ENCODE assay signal across 9 mouse cellular contexts in genomic region chr13:107645121-107645864, GRCm38 (mm10).
DNase-seq lines count a peak whose midpoint lies in the region; ATAC-seq and TF ChIP-seq lines count a peak whose summit lies in the region.
"Had no signal": no experiment of that assay in that cellular context is flagged by ENCODE, and none has a peak within 500 bp of the region (broad histone marks: within the 10 kb centered on the region; RNA-seq: fewer than 3 reads in every experiment).

No protein-coding gene starts in this region.

- no peak for DNase-seq in heart, adult 9 months (ENCODE audit: low spot score in 2 of 2)
- DNase-seq in hindbrain, embryonic 10.5 days (ENCODE audit: low spot score): peak; percentile 55
- no peak for DNase-seq in spleen, postnatal 10 days (ENCODE audit: low spot score in 2 of 2)
- no peak for DNase-seq in thymus, adult 18-20 months

- ATAC-seq in heart, embryonic 14.5 days (ENCODE audit: insufficient number of reproducible peaks, insufficient read depth, low FRiP score, low read depth): no peak
- ATAC-seq in liver, embryonic 16.5 days (ENCODE audit: low read depth): no peak
- no peak for ATAC-seq in stomach, embryonic 14.5 days (ENCODE audit: insufficient number of reproducible peaks, insufficient read depth, low FRiP score, low read depth)
- ATAC-seq: Patski had no signal

- H3K9me3 ChIP-seq in heart, embryonic 14.5 days (ENCODE audit: control insufficient read depth, low read length): no peaks in the 10 kb centered on the region
- no peaks in the 10 kb centered on the region for H3K9me3 ChIP-seq in hindbrain, embryonic 10.5 days
- H3K9me3 ChIP-seq in liver, embryonic 16.5 days (replicated peaks; ENCODE audit: control insufficient read depth, low read length): no peaks in the 10 kb centered on the region
- no peaks in the 10 kb centered on the region for H3K9me3 ChIP-seq in stomach, embryonic 14.5 days (ENCODE audit: control insufficient read depth, low read depth, low read length)

- peaks cover 29% of the 10 kb centered on the region for H3K27me3 ChIP-seq in heart, embryonic 14.5 days (ENCODE audit: control insufficient read depth, insufficient read depth, low read length)
- H3K27me3 ChIP-seq in hindbrain, embryonic 10.5 days (ENCODE audit: insufficient read depth, poor library complexity, severe bottlenecking): peaks cover 49% of the 10 kb centered on the region
- peaks cover 25% of the 10 kb centered on the region for H3K27me3 ChIP-seq in liver, embryonic 16.5 days (ENCODE audit: control insufficient read depth, insufficient read depth, low read depth, low read length)
- H3K27me3 ChIP-seq in stomach, embryonic 14.5 days (ENCODE audit: control insufficient read depth, insufficient read depth, low read length): 0 out of 2 replicates have a peak, but pooled peaks cover 5% of the 10 kb centered on the region
- H3K27me3 ChIP-seq: Patski had no signal

- H3K4me2 ChIP-seq in heart, embryonic 14.5 days (ENCODE audit: low read length): peak overlapping the region; percentile 61
- H3K4me2 ChIP-seq in liver, embryonic 16.5 days (ENCODE audit: low read depth, low read length): peak overlapping the region; percentile 40
- peak overlapping the region; percentile 55 for H3K4me2 ChIP-seq in stomach, embryonic 14.5 days (replicated peaks; ENCODE audit: low read depth, low read length)

- no peak overlapping the region for H3K9ac ChIP-seq in heart, embryonic 14.5 days (ENCODE audit: low read length)
- 0 out of 2 replicates have a peak overlapping the region, but pooled peaks have one; percentile 12 for H3K9ac ChIP-seq in liver, embryonic 16.5 days (ENCODE audit: low read depth, low read length)
- H3K9ac ChIP-seq in stomach, embryonic 14.5 days (replicated peaks; ENCODE audit: low read depth, low read length): 0 out of 2 replicates have a peak overlapping the region, but pooled peaks have one; percentile 28

- 4% methylated on average over 36 of the region's 36 CpGs for WGBS in heart, embryonic 14.5 days
- WGBS in hindbrain, embryonic 10.5 days: 3% methylated on average over 36 of the region's 36 CpGs
- WGBS in liver, embryonic 16.5 days (ENCODE audit: insufficient replicate concordance): 3% methylated on average over 36 of the region's 36 CpGs
- WGBS in stomach, embryonic 14.5 days: 6% methylated on average over 36 of the region's 36 CpGs

- peaks cover 10 to 11% of the 10 kb centered on the region in 2 experiments; a peak in 2 of 4 replicates for H3K4me1 ChIP-seq in heart, embryonic 14.5 days (ENCODE audit: control insufficient read depth in 2 of 2, insufficient read depth in 2 of 2, low read length in 2 of 2)
- peaks cover 5% of the 10 kb centered on the region for H3K4me1 ChIP-seq in bone marrow macrophage, adult 2 months (ENCODE audit: control insufficient read depth, insufficient read depth, low read length)
- H3K4me1 ChIP-seq in hindbrain, embryonic 10.5 days (replicated peaks): peaks cover 48% of the 10 kb centered on the region
- no peaks in the 10 kb centered on the region; the same call in none of the 2 replicates for H3K4me1 ChIP-seq in liver, embryonic 16.5 days (ENCODE audit: control insufficient read depth, low read depth, low read length)
- H3K4me1 ChIP-seq in stomach, embryonic 14.5 days (ENCODE audit: control insufficient read depth, insufficient read depth, low read length): peaks cover 7% of the 10 kb centered on the region; the same call in 1 of the 2 replicates

- H3K36me3 ChIP-seq in heart, embryonic 14.5 days (ENCODE audit: control insufficient read depth, insufficient read depth, low read length): no peaks in the 10 kb centered on the region
- H3K36me3 ChIP-seq in hindbrain, embryonic 10.5 days: no peaks in the 10 kb centered on the region
- no peaks in the 10 kb centered on the region for H3K36me3 ChIP-seq in liver, embryonic 16.5 days (ENCODE audit: control insufficient read depth, insufficient read depth)
- H3K36me3 ChIP-seq in stomach, embryonic 14.5 days (ENCODE audit: control insufficient read depth, insufficient read depth, low read length): no peaks in the 10 kb centered on the region

- peak overlapping the region; percentile 23 to 38 for H3K4me3 ChIP-seq in heart, embryonic 14.5 days (ENCODE audit: control insufficient read depth in 1 of 2, insufficient read depth in 1 of 2, low read depth in 1 of 2, low read length in 2 of 2)
- H3K4me3 ChIP-seq in bone marrow macrophage, adult 2 months (ENCODE audit: insufficient read depth, low read length): peak overlapping the region; percentile 53
- peak overlapping the region; percentile 56 for H3K4me3 ChIP-seq in hindbrain, embryonic 10.5 days
- H3K4me3 ChIP-seq in liver, embryonic 16.5 days (ENCODE audit: low read depth, low read length): peak overlapping the region; percentile 34
- H3K4me3 ChIP-seq in stomach, embryonic 14.5 days (ENCODE audit: low read depth, low read length): peak overlapping the region; percentile 29

- H3K27ac ChIP-seq in heart, embryonic 14.5 days (replicated peaks in 1 of 2; ENCODE audit: control insufficient read depth in 1 of 2, insufficient read depth in 1 of 2, low read depth in 2 of 2, low read length in 2 of 2): no peak overlapping the region
- no peak overlapping the region for H3K27ac ChIP-seq in bone marrow macrophage, adult 2 months (ENCODE audit: insufficient read depth, low read depth, low read length)
- H3K27ac ChIP-seq in hindbrain, embryonic 10.5 days: peak overlapping the region; percentile 87
- no peak overlapping the region for H3K27ac ChIP-seq in liver, embryonic 16.5 days (ENCODE audit: low read length)
- no peak overlapping the region for H3K27ac ChIP-seq in stomach, embryonic 14.5 days (ENCODE audit: low read length)

- TF ChIP-seq POLR2A in bone marrow macrophage, adult 2 months (IDR thresholded peaks at IDR 0.05; ENCODE audit: borderline replicate concordance, low read depth, low read length): no peak

- TF ChIP-seq CTCF in bone marrow macrophage, adult 2 months (IDR thresholded peaks at IDR 0.05; ENCODE audit: low read depth, low read length): no peak
